Mouse (Mus musculus) CH12.LX (cell line): ENCODE results near the gene Efna3. TPM values are rescaled to one million over a fixed set of nuclear protein-coding genes. Genes with fewer than 3 reads are reported as not detected.

Source experiments
- DNase-seq: peaks from one replicate; pipeline ENCODE4 v3.0.0-alpha.2; 2013; ENCODE audit errors: extremely low read depth
- H3K27ac ChIP-seq: 2 replicates; pipeline ENCODE4 v1.5.1; 2012; ENCODE audit warnings: low read depth, mild to moderate bottlenecking, control low read depth, moderate library complexity; ENCODE audit not compliant: insufficient read depth
- H3K27me3 ChIP-seq: replicated peaks from 2 replicates; pipeline ENCODE3; 2012; ENCODE audit warnings: inconsistent platforms
- H3K36me3 ChIP-seq, 2 experiments: replicated peaks in 1 of 2; 2 replicates each; pipeline versions ENCODE3 to v1.6.1; 2012; ENCODE audit warnings: inconsistent platforms in 1 of 2, low read length in 1 of 2, mild to moderate bottlenecking in 1 of 2, mixed read lengths in 1 of 2, moderate library complexity in 1 of 2; ENCODE audit not compliant: control insufficient read depth in 1 of 2, insufficient read depth in 1 of 2
- H3K4me1 ChIP-seq, 2 experiments: 2 replicates each; pipeline ENCODE4 v1.6.1; 2012; ENCODE audit warnings: inconsistent platforms in 1 of 2, moderate library complexity in 1 of 2; ENCODE audit not compliant: insufficient read depth in 2 of 2, control insufficient read depth in 1 of 2
- H3K4me2 ChIP-seq: 2 replicates; pipeline ENCODE4 v1.6.1; 2012; ENCODE audit warnings: low read depth, mild to moderate bottlenecking, control low read depth; ENCODE audit not compliant: poor library complexity, insufficient read depth, severe bottlenecking
- H3K4me3 ChIP-seq, 3 experiments: fragments of 150-350 bp in 1 of 3; sonication (generic) in 1 of 3; replicated peaks in 1 of 3; 2 replicates each; pipeline versions ENCODE3 to v1.5.1; 2011 to 2012; ENCODE audit warnings: low read depth in 2 of 3, low read length in 2 of 3, mild to moderate bottlenecking in 2 of 3, moderate library complexity in 2 of 3, control low read depth in 1 of 3, improper control_type of control experiment in 1 of 3, inconsistent platforms in 1 of 3, mixed read lengths in 1 of 3; ENCODE audit not compliant: poor library complexity in 1 of 3
- H3K79me2 ChIP-seq: replicated peaks from 2 replicates; pipeline ENCODE4 v1.6.1; 2012; ENCODE audit warnings: mild to moderate bottlenecking, moderate library complexity; ENCODE audit not compliant: control insufficient read depth, poor library complexity, insufficient read depth, severe bottlenecking; ENCODE audit errors: extremely low read depth
- H3K9ac ChIP-seq: 2 replicates; pipeline ENCODE4 v1.6.1; 2012; ENCODE audit warnings: low read depth, mild to moderate bottlenecking, control low read depth, moderate library complexity; ENCODE audit not compliant: insufficient read depth
- H3K9me3 ChIP-seq: replicated peaks from 2 replicates; pipeline ENCODE3; 2012; ENCODE audit warnings: low read length, inconsistent platforms, mixed read lengths
- GABPA ChIP-seq: IDR thresholded peaks from 2 replicates; pipeline ENCODE4 v1.6.1; 2012; ENCODE audit warnings: low read depth, low read length, improper control_type of control experiment, inconsistent platforms; ENCODE audit not compliant: insufficient replicate concordance
- HCFC1 ChIP-seq: IDR thresholded peaks from 2 replicates; pipeline ENCODE4 v1.6.1; 2012; ENCODE audit warnings: low read depth, mild to moderate bottlenecking, inconsistent platforms, low read length, improper control_type of control experiment
- JUN ChIP-seq: IDR thresholded peaks from 2 replicates; pipeline ENCODE4 v1.6.1; 2011; ENCODE audit warnings: low read depth, mild to moderate bottlenecking, low read length, improper control_type of control experiment, moderate library complexity; ENCODE audit not compliant: insufficient read depth
- MEF2A ChIP-seq: IDR thresholded peaks from 2 replicates; pipeline ENCODE4 v1.6.1; 2014; ENCODE audit warnings: low read depth, mild to moderate bottlenecking, inconsistent platforms, low read length, improper control_type of control experiment, borderline replicate concordance
- MXI1 ChIP-seq: IDR thresholded peaks from 2 replicates; pipeline ENCODE4 v1.6.1; 2011; ENCODE audit warnings: mild to moderate bottlenecking, low read depth, low read length, improper control_type of control experiment
- MYC ChIP-seq: IDR thresholded peaks from 2 replicates; pipeline ENCODE4 v1.6.1; 2011; ENCODE audit warnings: low read depth, mild to moderate bottlenecking, improper control_type of control experiment, low read length
- NELFE ChIP-seq: IDR thresholded peaks from 2 replicates; pipeline ENCODE4 v1.6.1; 2011; ENCODE audit warnings: low read depth, low read length, improper control_type of control experiment
- NRF1 ChIP-seq: IDR thresholded peaks from 2 replicates; pipeline ENCODE4 v1.6.1; 2014; ENCODE audit warnings: low read depth, mild to moderate bottlenecking, inconsistent platforms, low read length, improper control_type of control experiment, moderate library complexity
- POLR2A ChIP-seq: IDR thresholded peaks from 2 replicates; pipeline ENCODE4 v1.6.1; 2011; ENCODE audit warnings: low read depth, mild to moderate bottlenecking, improper control_type of control experiment, low read length
- POLR2AphosphoS2 ChIP-seq: IDR thresholded peaks from 2 replicates; pipeline ENCODE4 v1.6.1; 2011; ENCODE audit warnings: low read depth, low read length, improper control_type of control experiment
- RCOR1 ChIP-seq: conservative IDR thresholded peaks from 2 replicates; pipeline ENCODE4 v1.6.1; 2012; ENCODE audit warnings: low read depth, mild to moderate bottlenecking, inconsistent platforms, low read length, improper control_type of control experiment
- TCF12 ChIP-seq: IDR thresholded peaks from 2 replicates; pipeline ENCODE4 v1.6.1; 2014; ENCODE audit warnings: low read depth, mild to moderate bottlenecking, inconsistent platforms, low read length, improper control_type of control experiment
- USF2 ChIP-seq: conservative IDR thresholded peaks from 2 replicates; pipeline ENCODE4 v1.6.1; 2011; ENCODE audit warnings: low read depth, low read length, improper control_type of control experiment
- ZNF384 ChIP-seq: IDR thresholded peaks from 2 replicates; pipeline ENCODE4 v1.6.1; 2012; ENCODE audit warnings: low read depth, low read length, improper control_type of control experiment, inconsistent platforms
- dilution Hi-C: fragments of 300-500 bp; cut with MboI; formaldehyde crosslinking; loops from 2 replicates; pipeline ENCODE4 v1.14.3; 2020; ENCODE audit warnings: low sequenced_read_pairs; ENCODE audit not compliant: extremely low pct_unique_long_range_greater_than_20kb, extremely low pct_ligation_motif_present
- in situ Hi-C: fragments of 300-500 bp; cut with MboI; formaldehyde crosslinking; loops from 3 replicates; pipeline ENCODE4 v1.14.3; 2019; ENCODE audit warnings: low sequenced_read_pairs, low pct_ligation_motif_present, low pct_unique_long_range_greater_than_20kb, mixed read lengths
- polyA plus RNA-seq: library from polyadenylated mRNA; unstranded; fragments of >175 nt; gene quantifications from 2 replicates; pipeline ENCODE4 v1.2.1, GENCODE M21; 2012; ENCODE audit warnings: low read depth; ENCODE audit not compliant: insufficient read length
- total RNA-seq, 2 experiments: library from RNA; depleted of rRNA; stranded (reverse); fragments of 300-350 nt in 1 of 2; fragments of >200 nt in 1 of 2; gene quantifications; 2 replicates each; pipeline ENCODE4 v1.2.3; 2012 to 2014

Efna3 gene
- total and polyA plus RNA-seq, 3 experiments, result 0.09 to 0.13 TPM; not detected in 1

- Histone ChIP-seq H3K4me1 (peaks cover 3 to 36% of the 10 kb centered on the region in 2 experiments; a peak in 3 of 4 replicates), H3K79me2 (no peaks in the 10 kb centered on the region), H3K27me3 (no peaks in the 10 kb centered on the region), H3K4me2 (peak overlapping the region; percentile 75), H3K27ac (no peak overlapping the region), H3K9me3 (no peaks in the 10 kb centered on the region), H3K36me3 (peaks cover 5 to 33% of the 10 kb centered on the region in 2 experiments), H3K4me3 (peak overlapping the region; percentile 63 to 74 (median 67)), H3K9ac (peak overlapping the region; percentile 42; the same call in 1 of the 2 replicates)
- in situ Hi-C loops (loop anchor here (5.0 to 25.0 kb wide), 3 partner anchors 138 to 413 kb away; partner anchors contain the start of genes Chrnb2 and Ube2q1), dilution Hi-C loops (no loop called here)
- DNase-seq, result no peak
- TF ChIP-seq POLR2A (no peak), JUN (no peak), MEF2A (no peak), MXI1 (0 out of 2 replicates have a peak, but pooled peaks have one; percentile 14), NRF1 (peak; percentile 56)
These were observed 26.4 kb upstream of the Efna3 start for GRCm38 (mm10) chr3:89348911-89349868.

DNA sequence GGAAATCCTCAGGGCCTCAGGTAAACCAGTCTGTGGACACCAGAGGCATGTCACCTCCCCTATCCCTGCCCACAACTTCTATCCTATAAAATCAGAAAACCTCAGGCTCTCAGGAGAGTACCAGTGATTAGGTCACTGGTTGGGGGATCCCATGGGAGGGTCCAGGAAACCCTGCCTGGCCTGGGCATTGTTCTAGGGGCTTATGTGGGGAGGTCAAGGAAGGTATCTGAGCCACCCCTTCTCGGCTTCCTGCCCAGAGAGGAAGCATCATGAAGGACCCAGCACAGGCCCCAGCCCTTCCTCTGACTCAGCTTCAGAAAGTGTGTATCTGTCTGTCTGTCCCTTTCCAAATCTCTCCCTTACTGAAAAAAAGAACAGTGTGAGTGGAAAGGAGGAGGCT, 25.2 kb upstream of the Efna3 start:
- dilution Hi-C loops (no loop called here), in situ Hi-C loops (loop anchor here (5.0 to 25.0 kb wide), 3 partner anchors 139 to 414 kb away; partner anchors contain the start of genes Chrnb2 and Ube2q1)
- TF ChIP-seq POLR2AphosphoS2 (no peak), NRF1 (no peak), GABPA (no peak), RCOR1 (no peak), TCF12 (no peak), USF2 (no peak), MYC (no peak), NELFE (no peak), ZNF384 (no peak), MXI1 (no peak), HCFC1 (no peak)
- H3K9me3 ChIP-seq, result no peaks in the 10 kb centered on the region
- no peak overlapping the region for H3K27ac ChIP-seq
- no peaks in the 10 kb centered on the region for H3K79me2 ChIP-seq
- H3K36me3 ChIP-seq, result peaks cover 8 to 45% of the 10 kb centered on the region in 2 experiments
- H3K9ac ChIP-seq, result no peak overlapping the region
- DNase-seq, result no peak
- H3K4me1 ChIP-seq, result peaks cover 3 to 36% of the 10 kb centered on the region in 2 experiments; a peak in 3 of 4 replicates
- no peak overlapping the region for H3K4me3 ChIP-seq
- no peak overlapping the region for H3K4me2 ChIP-seq
- H3K27me3 ChIP-seq, result no peaks in the 10 kb centered on the region
